Mouse (Mus musculus) intestine, embryonic 16.5 days (tissue): ENCODE measurements around the gene Dgat2. TPM values are rescaled to one million over a fixed set of nuclear protein-coding genes. Genes with fewer than 3 reads are reported as not detected.
A peak's percentile ranks its signal among the peaks of the same experiment; 100 is the strongest.

Experiments
- ATAC-seq: fragments of 200-750 bp; cut with Nextera tagmentation; 2 replicates; pipeline ENCODE4 v1.8.0; 2017; ENCODE audit warnings: moderate TSS enrichment, moderate library complexity
- H3K27ac ChIP-seq: fragments of 300-500 bp; sonication (generic); 2 replicates; pipeline ENCODE4 v1.5.1; 2014; ENCODE audit warnings: mild to moderate bottlenecking, low read length
- H3K27me3 ChIP-seq: fragments of 300-500 bp; sonication (generic); replicated peaks from 2 replicates; pipeline ENCODE4 v1.6.1; 2014; ENCODE audit warnings: low read length, control low read depth, mixed read lengths; ENCODE audit not compliant: control insufficient read depth, insufficient read depth
- H3K36me3 ChIP-seq: fragments of 300-500 bp; sonication (generic); 2 replicates; pipeline ENCODE4 v1.6.1; 2014; ENCODE audit warnings: low read length, control low read depth; ENCODE audit not compliant: control insufficient read depth, insufficient read depth
- H3K4me1 ChIP-seq: fragments of 300-500 bp; sonication (generic); 2 replicates; pipeline ENCODE4 v1.6.1; 2014; ENCODE audit warnings: low read length, control low read depth, mixed read lengths; ENCODE audit not compliant: control insufficient read depth, insufficient read depth
- H3K4me2 ChIP-seq: fragments of 300-500 bp; sonication (generic); 2 replicates; pipeline ENCODE4 v1.6.1; 2014; ENCODE audit warnings: low read depth, low read length, control low read depth
- H3K4me3 ChIP-seq: fragments of 300-500 bp; sonication (generic); 2 replicates; pipeline ENCODE4 v1.5.1; 2014; ENCODE audit warnings: mild to moderate bottlenecking, low read length
- H3K9ac ChIP-seq: fragments of 300-500 bp; sonication (generic); 2 replicates; pipeline ENCODE4 v1.6.1; 2014; ENCODE audit warnings: low read depth, low read length
- H3K9me3 ChIP-seq: fragments of 300-500 bp; sonication (generic); 2 replicates; pipeline ENCODE4 v1.6.1; 2016; ENCODE audit warnings: low read length, control low read depth; ENCODE audit not compliant: control insufficient read depth
- WGBS: fragments of 180-500 bp; shearing (Covaris S2); extraction: QIAGEN DNeasy Blood & Tissue Kit; methylation state at CpG from one replicate; pipeline ENCODE4 v1.1.7; 2014; 5-methylcytosine and 5-hydroxymethylcytosine counted together
- polyA plus RNA-seq: library from polyadenylated mRNA; unstranded; fragments of >200 nt; fragmentation: Nextera tagmentation; extraction: Ambion mirVana; gene quantifications from 2 replicates; pipeline ENCODE4 v1.2.1, GENCODE M21; 2015

Gene Dgat2
- polyA plus RNA-seq, 1 experiment from 2014 or later, result 325 TPM

DNA sequence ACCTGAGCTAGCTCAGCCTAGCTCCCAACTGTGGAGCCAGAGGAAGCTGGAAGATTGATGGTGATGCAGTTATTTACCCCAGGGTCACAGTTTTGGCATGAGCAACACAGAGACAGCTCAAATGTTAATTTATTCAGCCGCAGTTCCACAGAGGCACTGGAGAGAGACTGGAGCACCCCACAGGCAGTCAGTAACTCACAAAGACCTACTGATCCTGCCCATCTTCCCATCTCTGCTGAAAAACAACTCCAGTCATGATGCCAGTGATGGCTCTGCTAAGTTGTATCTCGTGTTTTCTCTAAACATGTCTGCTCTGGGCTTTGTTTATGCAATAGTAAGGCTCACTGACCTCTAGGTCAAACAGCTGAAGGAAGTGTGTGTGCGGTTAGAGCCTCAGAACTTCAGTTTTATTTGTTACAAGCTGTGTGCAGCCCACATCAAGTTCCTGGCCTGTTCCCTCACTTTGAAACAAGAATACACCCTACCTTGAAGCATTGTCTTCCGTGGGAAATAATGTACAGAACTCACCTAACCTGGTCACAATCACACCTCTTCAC is 75.7 kb downstream of the Dgat2 start:
- no peak overlapping the region for H3K4me3 ChIP-seq
- H3K27ac ChIP-seq, result peak overlapping the region; percentile 37
- 43% methylated on average over 4 of the region's 4 CpGs for WGBS
- H3K36me3 ChIP-seq, result no peaks in the 10 kb centered on the region
- no peak overlapping the region for H3K4me2 ChIP-seq
- H3K4me1 ChIP-seq, result peaks cover 27% of the 10 kb centered on the region
- peak overlapping the region; percentile 10; the same call in 1 of the 2 replicates for H3K9ac ChIP-seq
- H3K27me3 ChIP-seq, result no peaks in the 10 kb centered on the region
- ATAC-seq, result no peak
- no peaks in the 10 kb centered on the region for H3K9me3 ChIP-seq

Other genes starting within 250 kb of the Dgat2 start
- gene Uvrag, start 41.6 kb downstream of the Dgat2 start, polyA plus RNA-seq, result 17.4 and 18.3 TPM in 2 replicates
- gene Mogat2, start 55.9 kb upstream of the Dgat2 start, polyA plus RNA-seq, result 234 and 306 TPM in 2 replicates
- 3.5 and 4.2 TPM in 2 replicates for gene Map6, start 84.7 kb upstream of the Dgat2 start, polyA plus RNA-seq
- gene Serpinh1, start 170.5 kb upstream of the Dgat2 start, polyA plus RNA-seq, result 903 and 983 TPM in 2 replicates
- 17.1 and 17.5 TPM in 2 replicates for gene Gdpd5, start 198.7 kb upstream of the Dgat2 start, polyA plus RNA-seq